Mouse (Mus musculus) heart, postnatal 0 days (tissue): ENCODE measurements at regions not wholly inside any gene's neighbourhood (a gene's known extent, or its start where the extent isn't known, plus 50 kb on each side); places are given as distances from the start of the nearest gene placed in this dataset.

Experiments
- ATAC-seq: fragments of 200-750 bp; cut with Nextera tagmentation; 2 replicates; pipeline ENCODE4 v1.8.0; 2017; ENCODE audit warnings: low read depth, moderate number of reproducible peaks, moderate library complexity; ENCODE audit not compliant: insufficient read depth
- DNase-seq: peaks from one replicate; pipeline ENCODE4 v3.0.0-alpha.2; 2016; ENCODE audit warnings: low spot score
- H3K27ac ChIP-seq: fragments of 300-500 bp; sonication (generic); 2 replicates; pipeline ENCODE4 v1.5.1; 2014; ENCODE audit warnings: low read depth, mild to moderate bottlenecking
- H3K27me3 ChIP-seq: fragments of 300-500 bp; sonication (generic); 2 replicates; pipeline ENCODE4 v1.6.1; 2014; ENCODE audit warnings: low read length, mixed read lengths; ENCODE audit not compliant: control insufficient read depth, insufficient read depth
- H3K36me3 ChIP-seq: fragments of 300-500 bp; sonication (generic); replicated peaks from 2 replicates; pipeline ENCODE4 v1.6.1; 2014; ENCODE audit warnings: low read length, mixed read lengths; ENCODE audit not compliant: control insufficient read depth, insufficient read depth
- H3K4me1 ChIP-seq: fragments of 300-500 bp; sonication (generic); 2 replicates; pipeline ENCODE4 v1.6.1; 2014; ENCODE audit warnings: antibody characterized with exemption; ENCODE audit not compliant: control insufficient read depth, insufficient read depth
- H3K4me2 ChIP-seq: fragments of 300-500 bp; sonication (generic); 2 replicates; pipeline ENCODE4 v1.6.1; 2014; ENCODE audit warnings: low read depth, mild to moderate bottlenecking, low read length, moderate library complexity
- H3K4me3 ChIP-seq: fragments of 300-500 bp; sonication (generic); 2 replicates; pipeline ENCODE4 v1.5.1; 2014; ENCODE audit warnings: low read depth, low read length
- H3K9ac ChIP-seq: fragments of 300-500 bp; sonication (generic); replicated peaks from 2 replicates; pipeline ENCODE4 v1.6.1; 2014; ENCODE audit warnings: low read depth, low read length, mixed read lengths
- H3K9me3 ChIP-seq: fragments of 300-500 bp; sonication (generic); replicated peaks from 2 replicates; pipeline ENCODE4 v1.6.1; 2016; ENCODE audit warnings: low read length; ENCODE audit not compliant: control insufficient read depth
- CTCF ChIP-seq: IDR thresholded peaks from 2 replicates; pipeline ENCODE4 v1.5.1; 2016; ENCODE audit warnings: antibody characterized with exemption, control low read depth, low read depth
- EP300 ChIP-seq: IDR thresholded peaks from 2 replicates; pipeline ENCODE4 v1.6.1; 2016; ENCODE audit warnings: antibody characterized with exemption, low read depth
- WGBS: fragments of 180-500 bp; shearing (Covaris S2); extraction: QIAGEN DNeasy Blood & Tissue Kit; methylation state at CpG from one replicate; pipeline ENCODE4 v1.1.7; 2014; 5-methylcytosine and 5-hydroxymethylcytosine counted together

DNA sequence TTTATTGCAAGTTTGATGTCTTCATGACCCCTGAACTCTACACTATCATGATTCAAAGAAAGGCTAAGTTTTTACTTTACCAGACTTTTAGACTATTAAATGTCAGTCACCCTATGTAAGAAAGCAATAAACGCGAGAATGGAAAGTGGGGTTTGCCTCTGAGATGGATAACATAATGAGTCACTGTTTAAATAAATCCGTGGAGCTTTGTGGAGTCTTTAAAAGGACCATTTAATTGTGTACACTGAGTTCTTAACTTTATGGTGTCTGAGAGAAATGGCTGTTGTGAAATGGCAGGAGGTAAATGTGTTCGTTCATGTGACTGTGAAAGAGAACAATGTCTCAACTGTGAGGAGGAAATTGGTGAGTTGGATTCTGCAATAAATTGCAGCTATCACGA, 122.2 kb upstream of the Myo3a start:
- no peaks in the 10 kb centered on the region for H3K27me3 ChIP-seq
- no peaks in the 10 kb centered on the region for H3K36me3 ChIP-seq
- H3K9me3 ChIP-seq = no peaks in the 10 kb centered on the region
- no peak overlapping the region for H3K27ac ChIP-seq
- no peak overlapping the region for H3K9ac ChIP-seq
- H3K4me3 ChIP-seq = no peak overlapping the region
- ATAC-seq (no peak), DNase-seq (no peak)
- 54% methylated on average over 5 of the region's 5 CpGs for WGBS
- no peak overlapping the region for H3K4me2 ChIP-seq
- no peaks in the 10 kb centered on the region for H3K4me1 ChIP-seq
- TF ChIP-seq CTCF = no peak

DNA sequence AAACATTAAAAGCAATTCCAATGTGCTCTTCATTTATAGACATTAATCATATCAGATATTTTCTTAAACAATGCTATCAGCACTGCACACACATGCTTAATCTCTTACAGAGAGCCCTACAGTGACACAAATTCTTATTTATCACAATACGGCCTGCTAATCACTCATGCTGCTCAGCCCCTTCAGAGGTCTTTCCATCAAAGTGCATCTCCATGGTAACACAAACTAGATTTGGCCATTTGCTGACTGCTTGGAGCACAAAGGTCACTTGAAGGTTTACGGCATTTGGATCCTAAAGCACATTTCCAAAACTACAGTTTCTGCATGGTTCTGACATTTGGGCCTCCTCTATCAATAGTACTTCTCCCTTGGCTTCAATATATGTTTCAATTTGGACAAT, 77.6 kb upstream of the Myo3a start:
- DNase-seq (no peak), ATAC-seq (no peak)
- Histone ChIP-seq H3K4me3 (no peak overlapping the region), H3K27me3 (no peaks in the 10 kb centered on the region), H3K4me2 (no peak overlapping the region), H3K9me3 (no peaks in the 10 kb centered on the region), H3K27ac (no peak overlapping the region), H3K36me3 (no peaks in the 10 kb centered on the region), H3K9ac (no peak overlapping the region), H3K4me1 (no peaks in the 10 kb centered on the region)
- 40% methylated on average over 2 of the region's 2 CpGs for WGBS
- TF ChIP-seq EP300 (no peak), CTCF (no peak)

DNA sequence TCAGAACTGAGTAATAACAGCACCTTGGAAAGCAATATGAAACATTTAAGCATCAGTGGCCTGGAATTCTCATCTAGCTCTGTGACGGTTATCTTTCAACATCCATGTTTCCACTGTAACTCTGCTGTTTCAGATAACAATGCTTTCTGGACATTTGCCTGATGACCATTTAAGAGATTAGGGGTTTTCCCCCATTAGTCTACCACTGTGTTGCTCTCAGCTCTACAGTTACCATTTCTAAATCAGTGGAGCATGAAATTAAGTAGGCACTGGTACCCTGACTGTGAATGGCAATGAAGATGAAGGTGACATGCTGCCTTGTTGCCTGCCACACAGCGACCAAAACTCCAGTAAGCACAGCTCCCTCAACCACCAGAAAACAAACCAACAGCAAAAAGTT, 70.7 kb upstream of the Myo3a start:
- Histone ChIP-seq H3K36me3 (no peaks in the 10 kb centered on the region), H3K27ac (no peak overlapping the region), H3K27me3 (no peaks in the 10 kb centered on the region), H3K4me3 (no peak overlapping the region), H3K4me1 (no peaks in the 10 kb centered on the region), H3K4me2 (no peak overlapping the region), H3K9me3 (no peaks in the 10 kb centered on the region), H3K9ac (no peak overlapping the region)
- WGBS = 59% methylated on average over 2 of the region's 2 CpGs
- no peak for ATAC-seq
- no peak for DNase-seq
- TF ChIP-seq CTCF = no peak
- TF ChIP-seq EP300 = no peak

DNA sequence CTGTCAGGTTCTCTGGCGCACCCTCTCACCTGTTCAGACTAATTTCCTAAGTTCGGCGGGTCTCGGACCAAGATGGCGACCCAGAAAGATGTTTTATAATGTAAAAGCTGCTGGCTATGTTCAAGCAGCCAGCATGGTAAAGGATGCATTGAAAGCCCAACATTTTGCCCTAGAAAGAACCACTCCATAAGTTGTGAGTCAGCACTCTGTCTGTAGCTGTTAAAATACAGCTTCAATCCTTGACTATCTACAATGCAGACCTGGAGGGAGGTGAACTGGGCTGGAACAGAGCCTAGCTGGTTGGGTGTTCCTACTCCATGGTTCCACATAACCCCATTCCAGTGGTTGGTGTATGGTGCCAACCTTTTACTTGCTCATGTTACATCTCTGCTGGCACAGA, 61.9 kb upstream of the Myo3a start:
- no peak overlapping the region for H3K4me2 ChIP-seq
- H3K4me3 ChIP-seq = no peak overlapping the region
- no peaks in the 10 kb centered on the region for H3K36me3 ChIP-seq
- 90% methylated on average over 4 of the region's 5 CpGs for WGBS
- no peaks in the 10 kb centered on the region for H3K4me1 ChIP-seq
- H3K9ac ChIP-seq = no peak overlapping the region
- ATAC-seq = no peak
- no peaks in the 10 kb centered on the region for H3K27me3 ChIP-seq
- H3K27ac ChIP-seq = no peak overlapping the region
- TF ChIP-seq CTCF (no peak), EP300 (no peak)
- H3K9me3 ChIP-seq = no peaks in the 10 kb centered on the region
- no peak for DNase-seq

DNA sequence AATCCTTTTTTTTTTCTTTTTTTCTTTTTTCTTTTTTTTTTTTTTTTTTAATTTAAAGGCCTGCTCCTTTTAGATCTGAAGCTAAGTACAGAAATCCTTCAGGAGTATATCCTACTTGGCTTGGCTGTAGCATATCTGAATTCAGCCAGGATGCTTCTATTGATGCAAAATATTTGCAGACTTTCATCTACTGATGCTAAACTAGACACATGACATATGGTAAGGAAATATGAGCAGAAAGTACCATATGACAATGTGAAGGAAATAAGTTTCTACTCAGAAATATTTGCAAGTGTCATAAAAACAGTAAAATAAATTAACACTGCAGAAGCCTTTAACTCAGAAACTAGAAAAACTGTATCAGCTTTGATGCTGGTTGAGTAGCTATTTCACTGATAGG, 61.4 kb upstream of the Myo3a start:
- Histone ChIP-seq H3K36me3 (no peaks in the 10 kb centered on the region), H3K9ac (no peak overlapping the region), H3K4me3 (no peak overlapping the region), H3K4me1 (no peaks in the 10 kb centered on the region), H3K27ac (no peak overlapping the region), H3K4me2 (no peak overlapping the region), H3K9me3 (no peaks in the 10 kb centered on the region), H3K27me3 (no peaks in the 10 kb centered on the region)
- DNase-seq = no peak
- no peak for ATAC-seq
- TF ChIP-seq EP300 (no peak), CTCF (no peak)
